Mouse (Mus musculus) spleen, postnatal 4 days (tissue): ENCODE measurements at regions not wholly inside any gene's neighbourhood (a gene's known extent, or its start where the extent isn't known, plus 50 kb on each side); places are given as distances from the start of the nearest gene placed in this dataset.
"Not testable (repeated sequence)": the region's sequence is repeated elsewhere in the genome, so short reads cannot be mapped to it uniquely, and the experiment has no call there.

Experiments used
- DNase-seq, 2 experiments: peaks; one replicate each; pipeline ENCODE4 v3.0.0; 2022; ENCODE audit warnings: low spot score in 2 of 2

GRCm38 (mm10) chr10:43671785-43672184, 93.7 kb downstream of the Cd24a start:
- DNase-seq = no peak

DNA sequence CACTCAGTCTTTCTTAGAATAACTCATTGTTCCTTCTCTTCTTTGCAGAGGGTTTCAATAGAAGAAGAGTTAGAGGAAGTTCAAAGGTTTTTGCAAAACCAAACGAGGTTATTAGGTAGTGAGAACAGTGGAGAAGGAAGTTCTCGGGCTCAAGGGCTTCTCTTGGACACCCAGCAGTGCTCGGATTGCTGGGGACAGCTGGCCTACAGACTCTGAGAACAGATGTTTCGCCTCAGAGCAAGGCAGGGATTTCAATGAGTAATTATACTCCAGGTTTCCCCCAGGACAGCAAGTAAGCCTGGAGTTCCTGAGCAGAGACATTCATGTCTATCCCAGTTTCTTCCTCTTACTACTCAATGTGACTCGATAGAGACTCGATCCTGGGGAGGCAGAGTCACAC, 94.4 kb downstream of the Cd24a start:
- no peak for DNase-seq

DNA sequence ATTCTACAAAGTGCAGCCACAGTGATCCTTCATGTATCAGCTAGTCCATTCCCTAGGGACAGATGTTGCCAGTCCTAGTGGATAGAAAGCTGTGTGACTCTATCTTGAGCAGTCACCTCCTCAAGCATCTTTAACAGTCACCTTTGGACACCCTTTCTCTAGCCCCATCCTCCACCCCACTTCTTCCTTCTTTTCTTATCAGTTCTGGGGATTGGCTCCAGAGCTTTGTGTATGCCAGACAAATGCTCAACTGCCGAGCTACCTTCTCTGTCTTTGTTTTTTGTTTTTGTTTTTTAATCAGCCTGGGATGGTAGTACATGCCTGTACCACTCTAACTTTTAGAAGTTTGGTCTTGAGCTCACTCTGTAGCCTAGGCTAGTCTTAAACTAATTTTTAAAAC, 96.7 kb downstream of the Cd24a start:
- DNase-seq = no peak

DNA sequence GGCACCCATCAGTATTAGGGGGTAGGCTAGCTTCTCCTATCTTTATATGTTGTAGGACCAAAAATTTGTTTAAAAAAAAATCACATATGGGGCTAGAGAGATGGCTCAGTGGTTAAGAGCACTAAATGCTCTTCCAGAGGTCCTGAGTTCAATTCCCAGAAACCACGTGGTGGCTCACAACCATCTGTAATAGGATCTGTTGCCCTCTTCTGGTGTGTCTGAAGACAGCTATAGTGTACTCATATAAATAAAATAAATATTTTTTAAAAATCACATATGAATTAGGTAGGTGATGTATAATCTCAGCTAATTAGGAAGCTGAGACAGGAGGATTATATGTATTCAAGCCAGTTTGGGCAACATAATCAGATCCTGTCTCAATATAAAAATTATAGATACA, 97.4 kb downstream of the Cd24a start:
- not testable (repeated sequence) for DNase-seq

DNA sequence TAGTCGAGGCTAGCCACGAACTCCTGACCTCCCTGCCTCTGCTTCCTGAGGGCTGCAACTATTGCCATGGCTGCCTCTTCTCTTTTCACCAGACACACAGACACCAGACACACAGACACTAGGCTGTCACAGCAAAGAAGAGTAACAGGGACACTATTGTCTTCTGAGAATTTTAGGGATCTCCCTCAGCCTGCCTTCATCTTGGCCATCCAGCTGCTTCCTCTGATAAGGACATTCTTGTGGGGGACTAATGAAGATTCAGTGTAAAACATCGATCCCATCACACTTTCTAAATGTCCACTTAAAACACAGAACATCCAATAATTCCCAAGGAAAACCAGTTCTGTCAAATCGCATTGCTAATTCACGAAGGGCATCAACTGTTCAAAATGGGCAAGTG, 98.2 kb downstream of the Cd24a start:
- no peak for DNase-seq

DNA sequence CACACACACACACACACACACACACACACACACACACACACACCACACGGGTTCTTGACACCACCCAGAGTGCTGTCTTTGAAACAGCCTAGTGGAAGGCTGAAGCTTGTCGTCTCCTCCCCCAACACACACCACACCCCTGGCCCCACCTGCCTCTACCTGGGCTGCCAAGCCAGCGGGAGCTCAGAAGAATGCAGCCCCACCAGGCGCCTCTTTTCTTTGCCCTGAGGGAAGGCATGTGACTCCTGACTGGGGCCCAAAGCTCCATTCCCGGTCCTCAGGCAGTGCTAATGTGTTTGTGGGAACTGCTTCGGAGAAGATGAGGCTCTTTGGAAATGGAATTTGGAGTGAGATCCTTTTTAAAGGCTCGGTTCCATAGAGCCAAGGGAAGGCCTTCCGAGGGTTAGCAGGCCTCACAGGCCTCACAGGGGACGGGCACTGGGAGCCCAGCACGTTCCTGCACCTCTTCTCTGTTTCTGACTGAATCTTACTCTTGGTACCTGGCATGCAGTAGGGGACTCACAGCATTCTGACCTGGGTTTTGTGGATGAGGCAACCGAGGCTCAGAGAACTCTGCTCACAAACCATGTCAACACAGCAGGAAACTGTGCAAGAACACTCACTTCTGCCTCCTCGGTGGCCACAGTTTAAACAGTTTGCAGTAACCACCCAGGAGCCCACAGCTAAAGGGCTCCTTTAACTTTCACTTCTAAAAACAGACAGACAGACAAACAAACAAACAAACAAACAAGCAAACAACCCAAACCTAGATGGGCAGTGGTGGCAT, 106.4 kb downstream of the Cd24a start:
- no peak for DNase-seq

DNA sequence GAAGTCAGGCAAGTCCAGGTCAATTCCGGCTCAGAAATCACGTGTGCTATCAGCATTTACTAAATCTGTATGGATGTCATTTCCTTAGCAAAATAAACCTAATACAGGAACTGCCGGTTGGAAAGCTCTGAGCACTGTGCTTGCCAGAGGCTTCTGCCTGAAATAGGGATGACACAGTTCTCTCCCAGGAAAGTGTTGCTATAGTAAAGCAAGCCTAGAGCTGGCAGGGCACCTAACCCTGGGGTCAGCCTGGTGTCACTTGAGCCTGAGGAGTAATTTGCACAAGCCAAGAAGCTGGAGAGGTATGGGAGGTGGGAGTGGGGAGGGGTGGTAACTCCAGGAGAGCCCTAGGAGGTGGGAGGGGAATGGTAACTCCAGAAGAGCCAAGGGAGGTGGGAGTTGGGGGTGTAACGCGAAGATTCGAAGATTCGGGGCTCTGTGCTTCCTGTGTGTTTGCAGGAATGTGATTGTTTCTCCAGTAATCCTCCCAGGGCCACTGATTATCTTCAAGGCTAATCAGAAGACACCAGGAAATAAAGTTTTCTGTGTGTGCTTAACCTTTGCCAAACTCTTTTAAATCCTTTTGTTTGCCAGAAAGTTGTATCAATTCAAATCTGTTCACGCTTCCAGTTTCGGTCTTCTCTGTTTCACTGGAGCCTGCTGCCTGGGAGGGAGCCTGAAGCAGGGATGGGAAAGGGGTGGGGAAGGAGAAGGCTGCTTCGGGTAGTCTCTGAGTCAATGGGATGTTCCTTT, 111.3 kb downstream of the Cd24a start:
- no peak for DNase-seq

- DNase-seq = no peak
Observed at GRCm38 (mm10) chr10:43689914-43690316, 111.8 kb downstream of the Cd24a start.

GRCm38 (mm10) chr10:43693974-43694373, 115.9 kb downstream of the Cd24a start:
- DNase-seq = no peak

DNA sequence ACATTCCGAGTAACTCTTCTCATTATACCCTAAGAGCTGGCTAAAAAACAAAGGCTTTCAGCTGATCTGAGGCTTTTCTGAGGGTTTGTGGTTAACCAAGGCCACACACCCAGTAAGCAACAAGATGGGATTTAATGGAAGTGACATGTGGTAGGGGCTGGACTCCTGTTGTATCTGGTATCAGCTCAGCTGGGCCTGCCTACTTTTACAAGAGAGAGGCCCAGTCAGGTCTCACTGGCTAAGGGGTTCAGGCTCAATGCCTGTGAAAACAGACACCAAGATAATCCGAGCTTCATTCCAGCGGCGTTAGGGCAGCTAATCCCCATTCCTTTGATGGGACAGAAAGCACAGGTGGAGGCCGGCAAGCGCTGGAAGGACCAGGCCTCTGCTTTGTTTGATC, 116.4 kb downstream of the Cd24a start:
- DNase-seq = no peak

DNA sequence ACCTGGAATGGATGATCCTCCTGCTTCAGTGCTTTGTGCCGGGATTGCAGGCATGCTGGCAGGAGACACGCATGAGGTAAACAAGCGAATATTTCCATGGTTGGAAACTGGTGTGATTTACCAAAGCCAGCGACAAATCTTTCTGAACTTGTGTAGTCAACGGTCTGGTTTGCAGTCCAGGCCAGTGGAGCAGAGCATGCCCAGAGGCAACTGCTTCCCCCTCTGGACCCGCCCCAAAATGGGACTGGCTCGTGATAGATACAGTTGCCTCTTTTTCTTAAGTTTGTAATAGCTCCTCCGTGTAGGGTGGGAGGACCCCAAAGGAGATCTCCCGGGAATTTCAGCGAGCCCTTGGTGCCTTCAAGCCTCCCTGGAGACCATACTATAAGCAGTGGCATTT, 117.4 kb downstream of the Cd24a start:
- DNase-seq = no peak

DNA sequence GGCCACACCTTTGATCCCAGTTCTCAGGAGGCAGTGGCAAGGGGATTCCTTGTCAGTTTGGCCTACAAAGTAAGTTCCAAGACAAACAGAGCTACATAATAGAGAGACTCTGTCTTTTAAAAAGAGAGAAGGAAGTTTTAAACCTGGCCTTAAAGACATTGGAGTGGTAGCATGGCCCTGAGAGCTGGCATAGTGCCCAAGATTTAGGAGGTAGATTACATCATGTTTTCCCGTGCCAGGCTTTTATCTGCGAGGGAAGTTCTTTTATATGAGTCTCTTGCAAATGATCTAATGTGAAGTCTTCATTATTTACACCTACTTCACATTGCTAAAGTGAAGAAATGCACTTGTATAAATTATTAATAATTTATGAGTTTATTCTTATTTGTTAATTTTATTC, 119.8 kb downstream of the Cd24a start:
- DNase-seq = no peak

DNA sequence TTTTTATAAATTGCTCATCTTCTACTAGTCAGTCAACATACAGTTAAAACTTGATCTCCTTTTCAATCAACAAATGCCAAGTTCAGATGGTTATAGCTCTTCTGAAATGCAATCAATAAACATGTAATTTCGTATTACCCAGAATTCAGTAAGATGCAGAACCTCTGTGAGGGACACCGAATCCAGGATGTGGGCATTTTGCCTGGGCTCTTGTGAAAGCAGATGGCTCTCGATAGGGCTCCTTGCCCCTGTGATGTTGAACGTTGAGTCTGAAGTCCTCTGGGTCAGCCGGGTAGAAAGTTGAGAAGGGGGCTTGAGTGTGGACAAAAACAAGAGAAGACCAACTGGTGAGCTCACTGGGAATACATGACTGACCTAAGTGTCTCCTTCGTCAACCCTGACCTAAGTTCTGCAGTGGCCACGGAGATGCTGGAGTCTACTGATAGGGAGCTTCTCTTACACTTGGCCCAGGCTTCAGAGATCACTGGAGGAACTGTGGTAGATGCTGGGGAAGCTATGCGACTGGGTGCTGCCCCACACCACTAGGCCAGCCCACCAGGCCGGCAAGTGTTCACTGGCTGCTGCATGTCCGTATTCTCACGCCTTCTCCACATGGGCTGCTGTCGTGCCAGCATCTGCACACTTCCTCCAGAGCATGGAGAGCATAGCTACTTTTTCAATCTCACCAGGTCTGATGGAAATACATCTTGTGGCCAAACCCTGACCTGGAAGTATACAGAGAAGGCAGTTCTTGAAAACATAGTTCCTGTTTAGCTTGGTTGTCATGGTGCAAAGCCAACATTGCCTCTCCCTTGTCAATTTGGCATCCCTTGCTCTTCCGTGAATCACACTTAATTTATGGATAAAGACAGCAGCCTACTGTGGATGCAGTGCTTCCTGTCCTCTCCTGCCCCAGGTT, 122.5 kb downstream of the Cd24a start:
- no peak for DNase-seq

- DNase-seq = peak in 1 of 2 experiments; percentile 34
Observed at GRCm38 (mm10) chr10:43702895-43703294, 124.8 kb downstream of the Cd24a start.

DNA sequence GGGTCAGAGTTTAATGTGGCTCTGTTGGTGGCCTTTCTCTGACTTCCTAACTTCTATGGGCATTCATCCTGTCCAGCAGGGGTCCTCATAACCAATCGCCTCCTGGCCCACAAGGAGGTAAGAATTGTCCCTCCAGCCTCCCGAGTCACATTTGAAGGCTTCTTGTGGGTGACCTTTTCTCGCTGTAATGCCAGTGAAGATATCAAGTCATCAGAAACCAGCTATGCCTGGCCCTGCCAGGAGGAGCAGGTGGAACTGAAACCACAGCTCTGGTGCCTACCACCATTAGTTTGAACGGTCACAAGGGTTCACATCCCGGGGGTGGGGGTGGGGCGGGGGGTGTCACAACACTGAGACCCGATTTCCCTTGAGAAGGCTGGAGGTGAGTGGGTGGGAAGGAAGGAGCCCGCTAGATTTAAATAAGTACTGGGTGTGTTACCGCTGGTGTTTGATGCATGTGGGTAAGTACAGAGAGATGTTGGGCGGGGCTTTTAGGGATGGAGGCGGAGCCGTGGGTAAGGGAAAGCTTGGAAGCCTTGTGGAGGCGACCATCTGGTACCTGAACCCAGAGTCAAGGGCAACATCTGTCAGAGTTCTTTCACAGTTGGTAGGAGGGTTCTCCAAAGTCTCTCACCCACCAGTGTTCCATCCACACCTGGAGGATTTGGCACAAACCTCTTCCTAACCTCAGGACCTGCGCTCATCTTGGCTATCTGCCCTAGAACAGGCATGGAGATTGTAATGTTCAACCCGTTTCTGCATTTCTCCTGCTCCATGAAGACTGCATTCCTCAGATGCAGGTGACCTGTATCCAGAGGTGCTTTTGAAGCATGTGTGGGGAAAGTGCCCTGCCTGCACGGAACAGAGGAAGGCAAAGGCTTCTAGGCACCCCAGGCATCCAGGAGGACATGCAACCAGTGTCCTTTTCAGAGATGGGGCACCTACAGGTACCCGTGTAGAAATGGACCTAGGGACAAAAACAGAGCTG, 128.2 kb downstream of the Cd24a start:
- DNase-seq = peak in 1 of 2 experiments; percentile 40

- DNase-seq = no peak
Observed at GRCm38 (mm10) chr10:43707011-43707410, 128.9 kb downstream of the Cd24a start.

- no peak for DNase-seq
Observed at GRCm38 (mm10) chr10:43707821-43708373, 129.8 kb downstream of the Cd24a start.

- no peak for DNase-seq
Observed at GRCm38 (mm10) chr10:43709278-43710033, 131.4 kb downstream of the Cd24a start.

DNA sequence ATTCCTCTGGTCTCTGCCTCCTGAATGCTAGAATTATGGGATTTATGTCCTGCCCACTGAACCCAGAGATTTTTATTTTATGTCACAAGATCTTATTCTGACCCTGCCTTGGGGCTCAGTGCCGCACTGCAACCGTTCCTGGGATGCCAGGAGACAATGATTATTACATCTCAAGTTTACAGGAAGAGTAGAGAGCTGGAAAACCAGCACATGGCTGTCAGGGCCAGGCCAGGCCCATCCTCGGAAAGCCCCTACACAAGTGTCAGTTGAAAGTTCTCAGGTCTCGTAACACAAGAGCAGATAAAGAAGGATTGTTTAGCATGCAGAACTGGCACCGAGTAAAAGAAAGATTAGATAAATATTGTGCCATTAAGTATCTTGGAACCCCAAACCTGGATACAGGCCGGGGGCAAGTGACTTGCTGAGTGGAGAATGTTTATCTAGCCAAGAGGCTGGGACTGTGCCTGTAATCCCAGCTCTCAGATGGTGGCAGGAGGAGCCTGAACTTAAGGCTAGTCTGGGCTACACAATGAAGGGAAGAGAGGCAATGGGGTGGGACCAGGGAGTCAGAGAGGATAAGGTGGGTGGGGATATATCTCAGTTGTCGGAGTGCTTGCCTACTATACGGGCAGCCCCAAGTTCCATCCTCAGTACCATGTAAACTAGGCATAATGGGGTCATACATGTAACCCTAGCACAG, 132.3 kb downstream of the Cd24a start:
- no peak for DNase-seq
